Mouse (Mus musculus) ZHBTc4 (cell line): ENCODE data around the gene Shb.

ENCODE experiments used
- DNase-seq: peaks from one replicate; pipeline ENCODE4 v3.0.0-alpha.2; 2011; ENCODE audit warnings: low read depth, low spot score

Shb gene

GRCm38 (mm10) chr4:45532375-45532774 is at the start of gene Shb:
Gene Shb, minus strand, starts transcription at chr4:45532470.
- DNase-seq: peak; percentile 84

- no peak for DNase-seq
Observed at GRCm38 (mm10) chr4:45581095-45581494, 48.8 kb upstream of the Shb start.

- peak; percentile 80 for DNase-seq
Observed at GRCm38 (mm10) chr4:45578554-45579370, 46.5 kb upstream of the Shb start.

- peak; percentile 58 for DNase-seq
Observed at GRCm38 (mm10) chr4:45577631-45578030, 45.4 kb upstream of the Shb start.

GRCm38 (mm10) chr4:45574614-45575169 is 42.4 kb upstream of the Shb start:
- DNase-seq: no peak

GRCm38 (mm10) chr4:45569521-45569920 is 37.3 kb upstream of the Shb start:
- no peak for DNase-seq

- no peak for DNase-seq
Observed at GRCm38 (mm10) chr4:45558211-45558610, 25.9 kb upstream of the Shb start.

GRCm38 (mm10) chr4:45552571-45552970 is 20.3 kb upstream of the Shb start:
- peak; percentile 82 for DNase-seq

GRCm38 (mm10) chr4:45550970-45551369 is 18.7 kb upstream of the Shb start:
- no peak for DNase-seq

- peak; percentile 58 for DNase-seq
Observed at GRCm38 (mm10) chr4:45549514-45549913, 17.2 kb upstream of the Shb start.

GRCm38 (mm10) chr4:45545851-45546250 is 13.6 kb upstream of the Shb start:
- no peak for DNase-seq

GRCm38 (mm10) chr4:45543481-45544051 is 11.3 kb upstream of the Shb start:
- DNase-seq: no peak

GRCm38 (mm10) chr4:45540151-45540933 is 8.1 kb upstream of the Shb start:
- no peak for DNase-seq

GRCm38 (mm10) chr4:45539187-45539586 is 6.9 kb upstream of the Shb start:
- no peak for DNase-seq

GRCm38 (mm10) chr4:45533436-45533940 is 1.2 kb upstream of the Shb start:
- DNase-seq: no peak

- peak; percentile 97 for DNase-seq
Observed at GRCm38 (mm10) chr4:45530662-45531542, 1.4 kb downstream of the Shb start.

GRCm38 (mm10) chr4:45529986-45530597 is 2.2 kb downstream of the Shb start:
- peak; percentile 60 for DNase-seq

GRCm38 (mm10) chr4:45529201-45529985 is 2.9 kb downstream of the Shb start:
- DNase-seq: peak; percentile 42

- DNase-seq: no peak
Observed at GRCm38 (mm10) chr4:45528355-45529198, 3.7 kb downstream of the Shb start.
